Mouse (Mus musculus): ENCODE results near the gene Acsf2.

GRCm38 (mm10) chr11:94564437-94565150 is 37.1 kb downstream of the Acsf2 start, which contains the start of gene Chad:
- no peak for TF ChIP-seq POLR2A (IDR thresholded peaks at IDR 0.05; ENCODE audit: control insufficient read depth, extremely low read depth, insufficient read depth, low read length, poor library complexity)
- no peak for TF ChIP-seq CTCF (IDR thresholded peaks at IDR 0.05; ENCODE audit: borderline replicate concordance, control insufficient read depth, extremely low read depth, insufficient read depth, low read length, poor library complexity)

Measured in thymus, adult 2 months (tissue).